Mouse (Mus musculus): Measurements from ENCODE around the gene Cnn2.

DNA sequence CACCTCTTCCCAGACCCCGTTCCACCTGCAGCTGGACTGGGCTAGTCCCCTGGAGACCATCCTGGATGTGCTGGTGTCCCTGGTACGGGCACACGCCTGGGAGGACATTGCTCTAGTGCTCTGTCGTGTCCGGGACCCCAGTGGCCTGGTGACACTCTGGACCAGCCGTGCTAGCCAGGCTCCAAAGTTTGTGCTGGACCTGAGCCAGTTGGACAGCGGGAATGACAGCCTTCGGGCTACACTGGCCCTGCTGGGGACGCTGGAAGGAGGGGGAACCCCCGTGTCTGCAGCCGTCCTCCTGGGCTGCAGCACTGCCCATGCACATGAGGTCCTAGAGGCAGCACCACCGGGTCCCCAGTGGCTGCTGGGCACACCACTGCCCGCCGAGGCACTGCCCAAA, 15.6 kb upstream of the Cnn2 start:
- TF ChIP-seq CTCF (IDR thresholded peaks at IDR 0.05; ENCODE audit: extremely low read depth, insufficient read length, insufficient replicate concordance, low read depth, low read length) (no peak), POLR2A (IDR thresholded peaks at IDR 0.05; ENCODE audit: low read depth, low read length) (no peak)
